Mouse (Mus musculus) kidney, postnatal 0 days (tissue): ENCODE data around the gene Ifngr2. TPM values are rescaled to one million over a fixed set of nuclear protein-coding genes. Genes with fewer than 3 reads are reported as not detected.

Experiments
- ATAC-seq: fragments of 200-750 bp; cut with Nextera tagmentation; replicated peaks from 2 replicates; pipeline ENCODE4 v1.8.0; 2017; ENCODE audit warnings: low read depth, moderate number of reproducible peaks, moderate TSS enrichment, moderate library complexity; ENCODE audit not compliant: low FRiP score
- DNase-seq: peaks from one replicate; pipeline ENCODE4 v3.0.0-alpha.2; 2016; ENCODE audit warnings: low spot score
- H3K27ac ChIP-seq: fragments of 300-500 bp; sonication (generic); 2 replicates; pipeline ENCODE4 v1.5.1; 2014; ENCODE audit warnings: mild to moderate bottlenecking
- H3K27me3 ChIP-seq: fragments of 300-500 bp; sonication (generic); 2 replicates; pipeline ENCODE4 v1.6.1; 2014; ENCODE audit warnings: low read length, mixed read lengths; ENCODE audit not compliant: insufficient read depth
- H3K36me3 ChIP-seq: fragments of 300-500 bp; sonication (generic); 2 replicates; pipeline ENCODE4 v1.6.1; 2014; ENCODE audit warnings: low read length, mixed read lengths; ENCODE audit not compliant: insufficient read depth
- H3K4me1 ChIP-seq: fragments of 300-500 bp; sonication (generic); replicated peaks from 2 replicates; pipeline ENCODE4 v1.6.1; 2014; ENCODE audit warnings: antibody characterized with exemption, low read length, mixed read lengths; ENCODE audit not compliant: insufficient read depth
- H3K4me2 ChIP-seq: fragments of 300-500 bp; sonication (generic); 2 replicates; pipeline ENCODE4 v1.6.1; 2014; ENCODE audit warnings: mild to moderate bottlenecking, low read length, moderate library complexity, mixed read lengths
- H3K4me3 ChIP-seq: fragments of 300-500 bp; sonication (generic); replicated peaks from 2 replicates; pipeline ENCODE4 v1.5.1; 2014; ENCODE audit warnings: low read depth, low read length
- H3K9ac ChIP-seq: fragments of 300-500 bp; sonication (generic); 2 replicates; pipeline ENCODE4 v1.6.1; 2014; ENCODE audit warnings: low read depth, low read length
- H3K9me3 ChIP-seq: fragments of 300-500 bp; sonication (generic); replicated peaks from 2 replicates; pipeline ENCODE4 v1.6.1; 2016; ENCODE audit warnings: low read length, inconsistent platforms, mixed read lengths
- CTCF ChIP-seq: IDR thresholded peaks from 2 replicates; pipeline ENCODE4 v1.5.1; 2016; ENCODE audit warnings: antibody characterized with exemption, low read depth, mild to moderate bottlenecking, moderate library complexity
- WGBS: fragments of 180-500 bp; shearing (Covaris S2); extraction: QIAGEN DNeasy Blood & Tissue Kit; methylation state at CpG from one replicate; pipeline ENCODE4 v1.1.7; 2014; 5-methylcytosine and 5-hydroxymethylcytosine counted together
- polyA plus RNA-seq: library from polyadenylated mRNA; unstranded; fragments of >200 nt; fragmentation: Nextera tagmentation; extraction: Ambion mirVana; gene quantifications from 2 replicates; pipeline ENCODE4 v1.2.1, GENCODE M21; 2015

The Ifngr2 gene
- polyA plus RNA-seq, 1 experiment from 2014 or later, result 42.6 TPM

- Histone ChIP-seq H3K36me3 (no peaks in the 10 kb centered on the region), H3K27me3 (no peaks in the 10 kb centered on the region), H3K27ac (0 out of 2 replicates have a peak overlapping the region, but pooled peaks have one; percentile 52), H3K4me2 (peak overlapping the region; percentile 80), H3K4me3 (peak overlapping the region; percentile 18), H3K4me1 (peaks cover 27% of the 10 kb centered on the region), H3K9ac (no peak overlapping the region), H3K9me3 (no peaks in the 10 kb centered on the region)
- WGBS, result 77% methylated on average over 2 of the region's 2 CpGs
- DNase-seq (no peak), ATAC-seq (no peak)
- no peak for TF ChIP-seq CTCF
Observed at GRCm38 (mm10) chr16:91548996-91549395, 2.1 kb downstream of the Ifngr2 start.

- DNase-seq (no peak), ATAC-seq (no peak)
- no peak for TF ChIP-seq CTCF
- Histone ChIP-seq H3K4me1 (peaks cover 27% of the 10 kb centered on the region), H3K27me3 (no peaks in the 10 kb centered on the region), H3K4me2 (no peak overlapping the region), H3K9ac (no peak overlapping the region), H3K36me3 (no peaks in the 10 kb centered on the region), H3K27ac (0 out of 2 replicates have a peak overlapping the region, but pooled peaks have one; percentile 11), H3K9me3 (no peaks in the 10 kb centered on the region), H3K4me3 (no peak overlapping the region)
- WGBS, result 60% methylated on average over 5 of the region's 5 CpGs
Observed at GRCm38 (mm10) chr16:91549616-91550015, 2.7 kb downstream of the Ifngr2 start.

GRCm38 (mm10) chr16:91551081-91551524 is 4.2 kb downstream of the Ifngr2 start:
- DNase-seq, result no peak
- no peaks in the 10 kb centered on the region for H3K9me3 ChIP-seq
- no peaks in the 10 kb centered on the region; the same call in 1 of the 2 replicates for H3K36me3 ChIP-seq
- peaks cover 27% of the 10 kb centered on the region for H3K4me1 ChIP-seq
- 72% methylated on average over 10 of the region's 10 CpGs for WGBS
- H3K4me2 ChIP-seq, result no peak overlapping the region
- TF ChIP-seq CTCF, result no peak
- no peak overlapping the region for H3K4me3 ChIP-seq
- ATAC-seq, result no peak
- H3K9ac ChIP-seq, result no peak overlapping the region
- H3K27ac ChIP-seq, result no peak overlapping the region
- H3K27me3 ChIP-seq, result no peaks in the 10 kb centered on the region

GRCm38 (mm10) chr16:91552072-91552471 is 5.2 kb downstream of the Ifngr2 start:
- H3K9ac ChIP-seq, result no peak overlapping the region
- peaks cover 34% of the 10 kb centered on the region for H3K4me1 ChIP-seq
- ATAC-seq (no peak), DNase-seq (no peak)
- H3K36me3 ChIP-seq, result no peaks in the 10 kb centered on the region; the same call in 1 of the 2 replicates
- no peak overlapping the region for H3K4me3 ChIP-seq
- 60% methylated on average over 9 of the region's 9 CpGs for WGBS
- no peak for TF ChIP-seq CTCF
- no peaks in the 10 kb centered on the region for H3K27me3 ChIP-seq
- no peak overlapping the region for H3K4me2 ChIP-seq
- H3K27ac ChIP-seq, result no peak overlapping the region
- no peaks in the 10 kb centered on the region for H3K9me3 ChIP-seq

- TF ChIP-seq CTCF, result no peak
- H3K4me1 ChIP-seq, result peaks cover 28% of the 10 kb centered on the region
- H3K36me3 ChIP-seq, result peaks cover 4% of the 10 kb centered on the region; the same call in 1 of the 2 replicates
- no peaks in the 10 kb centered on the region for H3K9me3 ChIP-seq
- H3K4me2 ChIP-seq, result peak overlapping the region; percentile 30
- ATAC-seq (no peak), DNase-seq (no peak)
- H3K4me3 ChIP-seq, result no peak overlapping the region
- no peak overlapping the region for H3K9ac ChIP-seq
- H3K27me3 ChIP-seq, result no peaks in the 10 kb centered on the region
- no peak overlapping the region for H3K27ac ChIP-seq
- WGBS, result 34% methylated on average over 12 of the region's 12 CpGs
Observed at GRCm38 (mm10) chr16:91553625-91554024, 6.8 kb downstream of the Ifngr2 start.

- Histone ChIP-seq H3K4me2 (no peak overlapping the region), H3K4me1 (peaks cover 16% of the 10 kb centered on the region), H3K4me3 (no peak overlapping the region), H3K9ac (no peak overlapping the region), H3K27me3 (no peaks in the 10 kb centered on the region), H3K9me3 (no peaks in the 10 kb centered on the region), H3K27ac (no peak overlapping the region), H3K36me3 (peaks cover 14% of the 10 kb centered on the region)
- ATAC-seq, result no peak
- 80% methylated on average over 8 of the region's 8 CpGs for WGBS
- DNase-seq, result no peak
- no peak for TF ChIP-seq CTCF
Observed at GRCm38 (mm10) chr16:91555017-91555605, 8.2 kb downstream of the Ifngr2 start.
